Mouse (Mus musculus): Measurements from ENCODE around the gene Zc3h7b.

DNA sequence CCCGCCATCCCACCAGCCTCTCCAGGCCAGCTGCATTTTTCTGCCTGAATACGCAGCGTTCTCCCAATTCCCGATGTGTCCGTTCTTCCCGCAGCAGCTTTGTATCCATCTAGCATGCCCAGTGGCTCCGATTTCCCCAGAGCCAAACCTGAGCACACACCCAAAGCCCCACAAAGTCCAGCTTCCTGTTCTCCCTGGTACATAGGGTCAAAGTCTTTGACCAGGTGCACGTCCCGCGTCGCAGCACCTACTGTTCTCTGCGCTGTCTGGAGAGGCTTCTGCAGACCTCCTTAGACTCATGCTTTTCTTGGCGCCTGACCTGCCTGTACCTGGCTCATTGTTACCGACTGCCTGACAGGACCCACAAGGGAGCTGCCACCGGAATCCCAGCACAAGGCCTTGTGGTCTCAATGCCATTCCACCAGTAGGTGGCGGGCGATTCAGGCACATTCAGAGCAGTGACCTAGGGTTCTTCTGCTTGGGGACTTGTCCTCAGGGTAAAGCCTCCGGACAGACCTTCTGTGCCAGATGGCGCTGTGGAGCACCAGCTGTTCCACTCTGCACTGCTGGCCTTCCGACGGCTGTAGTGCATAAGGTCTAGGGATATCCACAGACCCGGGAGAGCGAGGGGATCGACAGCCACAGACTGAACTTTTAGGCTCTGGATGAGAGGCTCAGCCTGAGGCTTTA lies 86.4 kb downstream of the Zc3h7b start:
- TF ChIP-seq CTCF (IDR thresholded peaks at IDR 0.05) (peak; percentile 99; the same call in 1 of the 2 replicates), POLR2A (IDR thresholded peaks at IDR 0.05; ENCODE audit: insufficient read depth, low read depth, low read length) (peak; percentile 64), EP300 (IDR thresholded peaks at IDR 0.05; ENCODE audit: insufficient read depth, low read depth, low read length) (peak; percentile 99)

Data from heart, adult 2 months (tissue).